Mouse (Mus musculus): ENCODE measurements around the gene Dnajc14. TPM values are rescaled to one million over a fixed set of nuclear protein-coding genes. Genes with fewer than 3 reads are reported as not detected.
A peak's percentile ranks its signal among the peaks of the same experiment; 100 is the strongest.

Dnajc14 gene
- total RNA-seq, 2 experiments from 2014 or later, result 20.1 to 26.2 TPM

DNA sequence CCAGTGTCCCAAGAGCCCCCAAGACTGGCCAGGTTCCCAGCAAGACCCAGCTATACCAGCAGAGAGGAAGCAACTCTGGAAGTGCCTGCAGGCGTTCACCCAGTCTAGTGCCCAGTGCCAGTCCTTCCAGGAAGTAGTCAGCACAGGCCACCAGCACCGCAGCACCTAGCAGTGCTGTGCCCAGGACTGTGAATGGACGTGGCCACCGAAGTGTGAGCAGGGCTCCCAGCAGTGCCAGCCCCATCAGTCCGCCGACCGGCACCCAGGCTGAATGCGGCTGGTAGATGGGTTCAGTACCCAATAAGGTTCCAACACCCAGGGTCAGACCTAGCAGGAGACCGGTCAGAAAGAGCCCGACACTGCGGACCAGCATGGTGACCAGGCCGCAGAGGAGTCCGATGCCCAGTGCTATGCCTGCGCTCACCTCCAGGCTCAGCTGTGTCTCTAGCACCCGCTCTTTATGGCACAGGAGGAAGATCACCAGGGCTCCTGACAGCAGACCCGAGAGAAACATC lies 1.8 kb upstream of the Dnajc14 start:
- TF ChIP-seq CTCF (IDR thresholded peaks at IDR 0.05), result no peak
- intact Hi-C loops (cut with DNase I), result loop anchor here (10.0 kb wide), 1 partner anchor 177 kb away; the partner anchor contains the start of gene Rps26
- no peak for DNase-seq
- Histone ChIP-seq H3K27ac (no peak overlapping the region), H3K4me3 (no peak overlapping the region)

DNA sequence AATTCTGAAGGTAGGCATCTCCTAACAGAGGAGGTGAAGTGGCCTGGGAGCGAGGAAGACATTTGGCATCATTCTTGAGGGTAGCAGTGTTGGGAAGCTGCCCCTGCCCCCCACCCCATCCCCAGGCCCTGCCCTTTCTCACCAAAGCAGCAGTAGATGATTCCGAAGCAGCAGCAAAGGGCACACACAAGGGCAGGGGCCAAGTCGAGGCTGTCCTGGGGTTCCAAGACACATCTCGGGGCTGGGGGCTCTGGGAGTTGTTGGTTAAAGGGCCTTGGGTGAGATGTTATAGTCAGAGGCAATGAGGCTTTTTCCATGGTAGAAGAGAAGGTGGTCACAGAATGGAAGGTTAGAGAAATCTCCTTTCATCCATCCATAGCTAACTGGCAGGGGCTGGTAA lies 906 bp upstream of the Dnajc14 start:
- H3K27ac ChIP-seq, result peak overlapping the region; percentile 94
- TF ChIP-seq CTCF (IDR thresholded peaks at IDR 0.05), result no peak
- intact Hi-C loops (cut with DNase I), result loop anchor here (10.0 kb wide), 1 partner anchor 178 kb away; the partner anchor contains the start of gene Rps26

DNA sequence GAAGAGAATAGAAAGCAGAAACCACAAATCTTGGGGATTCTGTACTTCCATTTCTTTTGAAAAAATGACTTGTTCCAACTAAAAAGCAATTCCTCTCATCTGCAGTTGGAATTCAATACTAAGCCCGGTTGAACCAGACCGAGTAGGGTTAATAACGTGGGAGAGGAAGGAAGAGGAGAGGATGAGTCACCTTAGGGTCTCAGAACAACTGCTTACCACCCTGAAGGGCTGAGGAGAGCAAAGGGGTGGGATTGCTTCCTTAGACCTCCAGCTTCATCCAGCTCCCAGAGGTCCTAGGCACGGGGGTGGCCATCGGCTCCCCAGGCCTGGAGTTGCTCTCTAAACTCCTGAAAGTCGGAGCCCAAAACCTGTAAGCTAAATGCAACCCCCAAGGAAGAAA lies 501 bp upstream of the Dnajc14 start:
- TF ChIP-seq CTCF (IDR thresholded peaks at IDR 0.05), result no peak
- peak overlapping the region; percentile 94 for H3K27ac ChIP-seq
- peak overlapping the region; percentile 92 for H3K4me3 ChIP-seq
- DNase-seq, result no peak
- intact Hi-C loops (cut with DNase I), result loop anchor here (10.0 kb wide), 1 partner anchor 179 kb away; the partner anchor contains the start of gene Rps26

More for the DNA sequence above, 906 bp upstream of the Dnajc14 start:
- H3K4me3 ChIP-seq, result peak overlapping the region; percentile 92
- DNase-seq, result no peak

DNA sequence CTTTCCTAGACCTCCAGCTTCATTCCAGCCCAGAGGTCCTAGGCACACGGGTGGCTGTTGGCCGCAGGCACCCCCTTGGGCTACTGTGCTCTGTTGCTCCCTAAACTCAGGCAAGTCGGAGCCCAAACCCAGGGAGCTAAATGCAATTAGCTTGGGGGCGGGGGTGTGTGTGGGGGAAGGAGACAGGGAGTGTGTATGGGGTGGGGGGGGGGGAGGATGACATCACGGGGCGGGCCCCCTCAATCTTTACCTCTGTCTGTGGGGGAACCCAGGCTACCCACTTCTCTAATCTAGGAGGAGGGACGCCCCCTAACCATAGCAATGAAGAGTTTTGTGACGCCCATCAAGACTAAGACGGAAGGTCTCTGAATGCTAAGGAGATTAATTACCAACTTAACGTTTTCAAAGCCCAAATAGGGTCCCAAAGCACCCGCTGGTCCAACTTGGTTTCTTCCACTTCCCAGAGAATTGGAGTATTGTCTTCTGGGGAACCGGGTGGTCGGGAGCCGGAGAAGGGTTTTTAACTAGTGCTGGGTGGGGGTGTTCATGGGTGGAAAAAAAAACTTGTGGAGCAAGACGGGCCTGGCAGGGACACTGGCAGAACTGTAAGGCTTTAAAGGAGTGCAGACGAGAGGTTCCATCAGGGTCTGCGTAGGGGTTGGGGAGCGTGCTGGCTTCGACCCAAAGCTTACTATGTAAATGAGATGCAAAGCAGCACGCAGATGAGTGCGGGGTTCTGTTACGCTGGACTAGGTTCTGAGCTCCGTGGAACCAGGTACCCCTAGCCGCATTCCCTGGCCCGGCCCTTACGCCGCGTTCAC lies 619 bp downstream of the Dnajc14 start, which contains the start of gene Tmem198b:
TSS of gene Tmem198b (minus strand) at position 100 of the 821 bp plus-strand sequence.
- Histone ChIP-seq H3K4me3 (peak within 1 kb of the TSS; percentile 92), H3K27ac (peak within 1 kb of the TSS; percentile 94)
- intact Hi-C loops (cut with DNase I), result loop anchor here (2.0 to 10.0 kb wide), 2 partner anchors 56 to 180 kb away; partner anchors contain the start of gene Rps26
- TF ChIP-seq CTCF (IDR thresholded peaks at IDR 0.05), result no peak
- DNase-seq, result peak; percentile 64

DNA sequence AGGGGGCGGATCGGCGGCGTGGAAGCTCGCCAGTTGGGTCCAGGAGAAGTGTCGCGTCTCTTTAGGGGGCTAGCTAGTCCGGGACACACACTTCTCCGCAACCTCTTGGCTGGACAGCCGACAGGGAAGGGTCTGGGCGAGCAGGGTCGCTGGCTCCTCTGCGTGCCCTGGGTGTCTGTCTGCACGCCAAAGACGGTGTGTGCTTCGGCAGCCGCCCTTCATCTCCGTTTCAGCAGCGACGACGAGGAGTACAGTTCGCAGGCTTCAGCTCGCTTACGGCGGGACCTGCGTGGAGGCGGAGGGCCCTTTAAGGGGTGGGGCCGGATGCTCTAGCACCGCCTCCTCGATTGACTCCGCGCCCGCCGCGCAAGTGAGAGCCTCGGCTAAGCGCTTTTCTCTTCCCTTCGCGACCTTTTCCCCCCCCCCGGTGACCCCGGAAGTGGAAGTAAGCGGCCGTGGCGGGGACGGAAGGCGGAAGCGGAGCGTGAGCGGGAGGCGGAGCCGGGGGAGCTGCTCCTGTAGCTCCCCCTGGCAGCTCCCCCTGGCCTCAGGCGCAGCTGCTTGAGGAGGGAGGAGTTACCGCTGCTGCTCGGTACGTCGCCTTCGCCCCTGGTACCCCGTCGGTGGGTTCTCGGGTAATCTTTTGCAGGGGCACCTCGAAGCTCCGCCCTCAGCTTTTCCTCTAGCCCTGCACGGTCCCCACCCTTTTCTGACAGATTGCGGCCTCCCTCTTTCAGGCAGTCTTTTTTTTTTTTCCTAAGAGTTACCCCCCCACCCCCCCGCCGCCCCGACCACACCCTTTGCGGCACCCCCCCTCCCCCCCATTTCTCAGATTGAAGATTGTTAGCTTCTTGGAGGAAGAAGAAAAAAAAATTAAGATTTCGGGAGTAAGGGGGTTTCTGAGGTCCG lies 1.5 kb downstream of the Dnajc14 start:
- peak overlapping the region; percentile 94 for H3K27ac ChIP-seq
- intact Hi-C loops (cut with DNase I), result loop anchor here (2.0 to 10.0 kb wide), 2 partner anchors 57 to 181 kb away; partner anchors contain the start of gene Rps26
- TF ChIP-seq CTCF (IDR thresholded peaks at IDR 0.05), result peak; percentile 44; the same call in 1 of the 2 replicates
- peak overlapping the region; percentile 92 for H3K4me3 ChIP-seq
- DNase-seq, result peak; percentile 98

DNA sequence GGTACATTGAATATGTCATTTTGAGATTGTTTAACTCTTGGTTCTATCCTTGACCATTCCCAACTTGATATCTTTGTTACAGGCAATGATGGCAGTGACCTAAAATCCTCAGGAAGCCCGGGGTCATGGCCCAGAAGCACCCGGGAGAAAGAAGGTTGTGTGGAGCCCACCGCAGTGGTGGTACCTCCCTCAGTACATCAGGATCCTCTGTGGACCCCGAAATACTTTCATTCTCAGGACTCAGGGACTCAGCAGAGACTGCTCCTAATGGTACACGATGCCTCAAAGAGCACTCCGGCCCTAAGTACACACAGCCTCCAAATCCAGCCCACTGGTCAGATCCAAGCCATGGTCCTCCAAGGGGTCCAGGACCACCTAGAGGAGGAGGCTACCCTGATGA lies 2.2 kb downstream of the Dnajc14 start:
- TF ChIP-seq CTCF (IDR thresholded peaks at IDR 0.05), result no peak
- intact Hi-C loops (cut with DNase I), result loop anchor here (10.0 kb wide), 1 partner anchor 181 kb away; the partner anchor contains the start of gene Rps26
- Histone ChIP-seq H3K27ac (peak overlapping the region; percentile 94), H3K4me3 (peak overlapping the region; percentile 92)
- no peak for DNase-seq

DNA sequence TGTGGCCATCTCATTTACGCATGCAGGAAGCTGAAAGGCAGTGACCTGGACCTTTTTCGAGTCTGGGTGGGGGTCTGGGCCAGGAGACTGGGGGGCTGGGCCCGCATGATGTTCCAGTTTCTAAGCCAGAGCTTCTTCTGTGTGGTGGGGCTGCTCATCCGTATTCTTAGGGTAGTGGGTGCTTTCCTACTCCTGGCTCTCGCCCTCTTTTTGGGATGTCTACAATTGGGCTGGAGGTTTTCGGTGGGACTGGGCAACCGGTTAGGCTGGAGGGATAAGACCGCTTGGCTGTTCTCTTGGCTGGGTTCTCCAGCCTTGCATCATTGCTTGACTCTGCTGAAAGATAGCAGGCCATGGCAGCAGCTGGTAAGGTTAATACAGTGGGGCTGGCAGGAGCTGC lies 3.2 kb downstream of the Dnajc14 start:
- no peak for DNase-seq
- intact Hi-C loops (cut with DNase I), result loop anchor here (10.0 kb wide), 1 partner anchor 182 kb away; the partner anchor contains the start of gene Rps26
- Histone ChIP-seq H3K4me3 (peak overlapping the region; percentile 92), H3K27ac (peak overlapping the region; percentile 94; the same call in 1 of the 2 replicates)
- no peak for TF ChIP-seq CTCF (IDR thresholded peaks at IDR 0.05)

DNA sequence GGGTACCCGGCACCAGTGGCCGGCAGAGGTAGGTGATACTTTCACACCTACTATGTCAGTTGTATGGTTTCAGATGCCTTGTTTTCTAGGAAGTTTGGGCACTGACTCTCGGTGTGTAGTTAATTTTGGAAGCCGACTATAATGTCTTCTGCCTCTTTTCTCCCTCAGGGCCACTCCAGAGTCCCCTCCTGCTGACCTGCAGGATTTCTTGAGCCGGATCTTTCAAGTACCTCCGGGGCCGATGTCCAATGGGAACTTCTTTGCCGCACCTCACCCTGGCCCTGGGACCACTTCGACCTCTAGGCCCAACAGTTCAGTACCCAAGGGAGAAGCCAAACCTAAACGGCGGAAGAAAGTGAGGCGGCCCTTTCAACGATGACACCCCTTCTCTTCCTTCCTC lies 13.2 kb downstream of the Dnajc14 start, which contains the start of gene Sarnp:
TSS of gene Sarnp (plus strand) at position 301 of the 400 bp plus-strand sequence.
- H3K4me3 ChIP-seq, result no peak within 1 kb of the TSS
- H3K27ac ChIP-seq, result no peak within 1 kb of the TSS
- no peak for TF ChIP-seq CTCF (IDR thresholded peaks at IDR 0.05)
- intact Hi-C loops (cut with DNase I), result no loop called here
- DNase-seq, result no peak

DNA sequence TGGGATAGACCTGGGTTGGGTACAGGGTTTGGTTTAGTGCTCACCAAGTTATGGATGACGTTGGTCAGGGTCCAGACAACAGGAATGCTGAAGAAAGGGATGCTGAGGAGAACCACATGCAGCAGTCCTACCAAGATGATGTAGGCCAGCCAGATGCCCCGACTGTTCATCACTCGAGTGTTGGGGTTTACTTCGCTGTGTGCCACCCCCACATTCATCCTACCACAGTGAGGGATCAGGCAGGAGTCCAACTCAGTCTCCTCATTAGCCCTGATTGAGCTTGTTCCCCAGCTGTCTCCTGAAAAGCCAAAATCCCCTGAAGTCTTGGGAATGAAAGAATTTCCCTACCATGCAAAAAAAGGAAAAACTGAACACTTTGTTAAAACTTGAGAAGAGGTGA lies 16.4 kb downstream of the Dnajc14 start:
- no peak overlapping the region for H3K4me3 ChIP-seq
- H3K27ac ChIP-seq, result no peak overlapping the region
- TF ChIP-seq CTCF (IDR thresholded peaks at IDR 0.05), result no peak
- intact Hi-C loops (cut with DNase I), result no loop called here
- no peak for DNase-seq

DNA sequence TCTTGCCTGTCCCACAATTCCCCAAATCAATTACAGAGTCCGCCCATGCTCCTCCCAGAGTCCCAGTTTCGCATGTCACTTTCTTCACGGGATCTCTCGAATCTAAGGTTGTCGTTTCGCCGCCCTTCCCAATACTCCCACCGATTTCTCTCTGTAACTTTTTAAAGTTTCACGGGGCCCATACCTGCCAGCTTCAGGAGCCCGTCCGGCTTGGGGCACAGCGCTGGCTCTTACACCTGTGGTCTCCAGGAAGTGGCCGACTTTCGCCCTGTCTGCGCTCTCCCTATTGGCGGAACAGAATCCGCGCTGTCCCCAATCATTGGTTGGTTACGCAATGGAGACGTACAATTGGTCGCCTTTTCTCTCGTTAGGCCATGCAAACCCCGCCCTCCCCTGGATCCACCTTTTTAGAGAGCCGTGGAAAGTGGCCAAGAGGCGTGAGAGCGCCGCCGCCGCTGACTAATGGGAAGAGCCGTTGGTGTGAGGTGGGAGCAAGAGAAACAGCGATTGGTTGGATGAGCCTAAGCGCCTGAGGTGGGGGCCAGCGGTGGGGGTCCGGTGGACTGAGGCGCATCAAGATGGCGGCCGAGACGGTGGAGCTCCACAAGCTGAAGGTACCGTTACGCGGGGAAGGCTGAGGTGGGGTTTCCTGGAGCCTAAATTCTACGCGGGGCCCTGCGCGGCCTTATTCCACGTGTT lies 17.6 kb downstream of the Dnajc14 start, which contains the start of gene Ormdl2:
TSS of gene Ormdl2 (minus strand) at position 288 of the 699 bp plus-strand sequence.
- H3K27ac ChIP-seq, result peak within 1 kb of the TSS; percentile 96
- peak; percentile 99 for DNase-seq
- TF ChIP-seq CTCF (IDR thresholded peaks at IDR 0.05), result no peak
- H3K4me3 ChIP-seq, result peak within 1 kb of the TSS; percentile 99
- intact Hi-C loops (cut with DNase I), result no loop called here

DNA sequence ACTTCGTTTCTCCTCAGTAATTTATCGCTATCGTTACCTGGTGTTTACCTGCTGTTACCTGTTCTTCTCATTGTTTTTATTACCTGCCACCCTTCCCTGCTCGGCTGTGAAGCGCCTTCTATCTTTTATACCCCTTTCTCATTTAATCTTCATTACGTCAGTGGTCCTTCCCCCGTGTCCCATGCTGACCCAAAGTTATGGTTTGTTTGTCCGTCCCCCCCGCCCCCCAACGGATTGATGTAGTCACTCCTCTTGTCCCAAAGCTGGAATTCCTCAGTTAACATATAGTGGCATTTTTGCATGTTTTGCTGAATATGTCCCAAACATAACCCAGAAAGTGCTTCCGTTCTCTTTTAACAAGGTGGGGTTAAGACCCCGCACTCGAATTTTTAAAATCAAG lies 18.3 kb downstream of the Dnajc14 start:
- intact Hi-C loops (cut with DNase I), result no loop called here
- peak overlapping the region; percentile 99 for H3K4me3 ChIP-seq
- H3K27ac ChIP-seq, result peak overlapping the region; percentile 96
- DNase-seq, result no peak
- no peak for TF ChIP-seq CTCF (IDR thresholded peaks at IDR 0.05)

Measured in gastrocnemius, adult 2 months (tissue).